Mouse (Mus musculus): ENCODE data around the gene Pou5f1. TPM values are rescaled to one million over a fixed set of nuclear protein-coding genes. Genes with fewer than 3 reads are reported as not detected.
A peak's percentile ranks its signal among the peaks of the same experiment; 100 is the strongest.

Pou5f1 gene
- polyA plus RNA-seq, 1 experiment from 2014 or later = not detected

DNA sequence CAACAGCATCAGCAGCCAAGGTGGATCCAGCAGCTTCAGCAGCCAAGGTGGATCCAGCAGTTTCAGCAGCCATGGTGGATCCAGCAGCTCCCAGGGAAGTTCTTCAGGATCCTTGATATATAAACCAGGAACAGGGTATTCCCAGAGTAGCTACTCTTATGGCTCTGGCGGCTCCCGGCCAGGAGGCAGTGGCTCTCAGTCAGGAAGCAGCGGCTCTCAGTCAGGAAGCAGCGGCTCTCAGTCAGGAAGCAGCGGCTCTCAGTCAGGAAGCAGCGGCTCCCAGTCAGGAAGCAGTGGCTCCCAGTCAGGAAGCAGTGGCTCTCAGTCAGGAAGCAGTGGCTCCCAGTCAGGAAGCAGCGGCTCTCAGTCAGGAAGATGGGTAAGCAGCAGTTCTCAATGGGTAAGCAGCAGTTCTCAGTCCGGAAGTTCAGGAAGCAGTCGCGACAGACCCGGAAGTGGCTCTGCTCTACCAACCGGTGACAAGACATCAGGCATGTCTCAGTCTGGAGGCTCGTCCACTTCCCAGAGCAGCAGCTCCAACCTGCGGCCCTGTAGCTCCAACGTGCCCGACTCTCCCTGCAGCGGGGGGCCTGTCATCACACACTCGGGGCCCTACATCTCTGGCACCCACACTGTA lies 49.1 kb downstream of the Pou5f1 start:
- no peak overlapping the region for H3K4me3 ChIP-seq (ENCODE audit: low read length)
- no peaks in the 10 kb centered on the region for H3K36me3 ChIP-seq (ENCODE audit: control insufficient read depth, insufficient read depth, low read length)
- H3K27ac ChIP-seq (ENCODE audit: low read length) = no peak overlapping the region
- H3K9me3 ChIP-seq (ENCODE audit: control insufficient read depth, low read length) = no peaks in the 10 kb centered on the region
- 91% methylated on average over 18 of the region's 18 CpGs for WGBS
- ATAC-seq = no peak
- H3K9ac ChIP-seq (ENCODE audit: low read depth, low read length) = no peak overlapping the region
- peaks cover 4% of the 10 kb centered on the region; the same call in 1 of the 2 replicates for H3K4me1 ChIP-seq (ENCODE audit: control insufficient read depth, insufficient read depth, low read length)
- no peaks in the 10 kb centered on the region for H3K27me3 ChIP-seq (replicated peaks; ENCODE audit: control insufficient read depth, insufficient read depth, low read length)
- no peak overlapping the region for H3K4me2 ChIP-seq (ENCODE audit: low read depth, low read length)

DNA sequence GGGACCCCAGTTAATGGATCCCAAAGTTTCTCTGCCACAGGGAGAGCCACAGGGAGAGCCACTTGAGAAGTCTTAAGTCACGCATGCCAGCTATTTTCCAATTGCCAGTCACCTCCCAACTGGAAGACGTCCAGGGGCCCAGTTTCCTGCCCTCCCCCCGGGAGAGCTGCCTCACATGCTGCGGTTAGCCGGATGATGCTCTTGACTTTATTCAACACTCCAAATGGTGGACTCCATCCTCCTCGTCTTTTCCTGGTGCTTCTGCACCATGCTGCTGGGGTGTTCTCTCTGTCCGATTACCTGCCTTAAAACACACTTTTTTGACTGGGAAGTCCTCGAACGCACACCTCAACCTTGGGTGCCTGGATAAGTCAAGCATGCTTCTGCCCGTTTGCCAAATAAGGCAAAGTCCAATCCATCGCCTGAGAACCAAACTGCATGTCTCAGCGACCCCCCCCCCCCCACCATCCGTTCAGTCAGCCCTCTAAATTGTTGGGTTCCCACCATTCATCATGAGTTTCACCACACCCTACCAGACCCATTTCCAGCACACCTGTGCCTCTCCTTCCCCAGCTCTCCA lies 50.5 kb downstream of the Pou5f1 start:
- Histone ChIP-seq H3K4me3 (ENCODE audit: low read length) (no peak overlapping the region), H3K4me1 (ENCODE audit: control insufficient read depth, insufficient read depth, low read length) (no peaks in the 10 kb centered on the region; the same call in 1 of the 2 replicates), H3K4me2 (ENCODE audit: low read depth, low read length) (no peak overlapping the region), H3K9me3 (ENCODE audit: control insufficient read depth, low read length) (no peaks in the 10 kb centered on the region), H3K27ac (ENCODE audit: low read length) (no peak overlapping the region), H3K9ac (ENCODE audit: low read depth, low read length) (no peak overlapping the region), H3K36me3 (ENCODE audit: control insufficient read depth, insufficient read depth, low read length) (no peaks in the 10 kb centered on the region), H3K27me3 (replicated peaks; ENCODE audit: control insufficient read depth, insufficient read depth, low read length) (no peaks in the 10 kb centered on the region)
- no peak for ATAC-seq
- WGBS = 83% methylated on average over 13 of the region's 13 CpGs

DNA sequence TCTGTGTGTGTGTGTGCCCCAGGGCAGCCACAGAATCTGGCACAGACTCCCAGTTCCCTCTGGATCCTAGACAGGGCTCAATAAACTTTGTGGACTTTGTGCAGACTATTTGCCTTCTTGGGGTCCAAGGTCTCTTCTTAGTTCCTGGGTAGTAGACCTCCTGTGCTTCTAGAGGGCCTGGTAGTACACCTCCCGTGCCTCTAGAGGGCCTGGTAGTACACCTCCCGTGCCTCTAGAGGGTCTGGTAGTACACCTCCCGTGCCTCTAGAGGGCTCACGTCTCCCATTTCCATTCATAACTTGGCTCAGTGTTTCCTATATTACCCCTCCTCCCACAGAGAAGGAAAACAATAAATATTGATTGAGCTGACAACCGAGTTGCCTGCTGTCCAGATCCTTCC lies 51.0 kb downstream of the Pou5f1 start:
- H3K4me1 ChIP-seq (ENCODE audit: control insufficient read depth, insufficient read depth, low read length) = no peaks in the 10 kb centered on the region
- WGBS = 24% methylated on average over 5 of the region's 5 CpGs
- H3K4me2 ChIP-seq (ENCODE audit: low read depth, low read length) = no peak overlapping the region
- H3K4me3 ChIP-seq (ENCODE audit: low read length) = no peak overlapping the region
- ATAC-seq = peak; percentile 92
- H3K27me3 ChIP-seq (replicated peaks; ENCODE audit: control insufficient read depth, insufficient read depth, low read length) = no peaks in the 10 kb centered on the region
- no peaks in the 10 kb centered on the region for H3K36me3 ChIP-seq (ENCODE audit: control insufficient read depth, insufficient read depth, low read length)
- H3K9me3 ChIP-seq (ENCODE audit: control insufficient read depth, low read length) = no peaks in the 10 kb centered on the region
- no peak overlapping the region for H3K9ac ChIP-seq (ENCODE audit: low read depth, low read length)
- no peak overlapping the region for H3K27ac ChIP-seq (ENCODE audit: low read length)

DNA sequence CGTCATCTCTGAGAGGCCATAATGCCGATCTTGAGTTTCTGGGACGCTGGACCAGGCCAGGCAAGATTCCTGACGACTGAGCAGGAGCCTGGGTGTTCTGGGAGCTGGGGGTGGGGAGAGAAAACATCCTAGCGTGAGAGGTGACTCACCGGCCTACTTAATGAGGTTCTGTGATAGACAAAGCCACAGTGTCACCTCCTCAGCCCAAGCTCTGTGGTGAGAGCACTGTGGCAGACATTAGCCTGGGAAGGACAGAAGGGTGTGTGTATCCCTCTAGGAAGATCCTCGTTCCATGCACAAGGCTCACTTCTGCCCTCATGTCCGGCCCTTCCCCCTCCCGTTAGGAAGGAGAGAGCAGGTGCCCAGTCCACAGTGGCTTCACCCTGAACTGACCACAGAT lies 51.5 kb downstream of the Pou5f1 start:
- peak; percentile 34 for ATAC-seq
- Histone ChIP-seq H3K36me3 (ENCODE audit: control insufficient read depth, insufficient read depth, low read length) (no peaks in the 10 kb centered on the region), H3K27ac (ENCODE audit: low read length) (no peak overlapping the region), H3K4me1 (ENCODE audit: control insufficient read depth, insufficient read depth, low read length) (no peaks in the 10 kb centered on the region), H3K4me3 (ENCODE audit: low read length) (no peak overlapping the region), H3K9me3 (ENCODE audit: control insufficient read depth, low read length) (no peaks in the 10 kb centered on the region), H3K27me3 (replicated peaks; ENCODE audit: control insufficient read depth, insufficient read depth, low read length) (no peaks in the 10 kb centered on the region), H3K9ac (ENCODE audit: low read depth, low read length) (no peak overlapping the region), H3K4me2 (ENCODE audit: low read depth, low read length) (no peak overlapping the region)
- WGBS = 58% methylated on average over 9 of the region's 9 CpGs

DNA sequence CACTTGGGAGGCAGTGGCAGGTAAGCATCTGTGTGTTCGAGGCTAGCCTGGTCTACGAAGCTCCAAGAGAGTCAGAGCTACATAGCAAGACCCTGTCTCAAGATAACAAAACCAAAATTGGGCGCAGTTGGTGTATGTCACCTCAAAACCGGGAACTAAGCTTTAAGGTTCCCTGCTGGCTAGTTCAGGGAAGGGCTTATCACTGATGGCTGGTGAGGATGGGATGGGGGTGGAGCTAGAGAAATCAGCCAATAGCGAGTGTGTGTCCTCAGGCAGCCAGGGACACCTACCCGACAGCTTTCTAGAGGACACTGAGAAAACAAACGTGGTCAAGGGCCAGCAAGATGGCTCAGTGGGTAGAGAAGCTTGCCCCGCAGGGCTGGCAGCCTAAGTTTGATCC lies 52.4 kb downstream of the Pou5f1 start:
- Histone ChIP-seq H3K27ac (ENCODE audit: low read length) (no peak overlapping the region), H3K4me1 (ENCODE audit: control insufficient read depth, insufficient read depth, low read length) (no peaks in the 10 kb centered on the region), H3K27me3 (replicated peaks; ENCODE audit: control insufficient read depth, insufficient read depth, low read length) (no peaks in the 10 kb centered on the region), H3K9ac (ENCODE audit: low read depth, low read length) (no peak overlapping the region), H3K9me3 (ENCODE audit: control insufficient read depth, low read length) (no peaks in the 10 kb centered on the region), H3K4me3 (ENCODE audit: low read length) (no peak overlapping the region), H3K36me3 (ENCODE audit: control insufficient read depth, insufficient read depth, low read length) (no peaks in the 10 kb centered on the region), H3K4me2 (ENCODE audit: low read depth, low read length) (no peak overlapping the region)
- 64% methylated on average over 8 of the region's 8 CpGs for WGBS
- ATAC-seq = no peak

Other genes starting within 250 kb of the Pou5f1 start
- gene H2-D1, start 243.3 kb upstream of the Pou5f1 start, polyA plus RNA-seq (2015; fragmentation: Nextera tagmentation; extraction: Ambion mirVana) = 238 and 255 TPM in 2 replicates
- 8.8 and 12.8 TPM in 2 replicates for gene H2-Q1, start 185.6 kb upstream of the Pou5f1 start, polyA plus RNA-seq (2015; fragmentation: Nextera tagmentation; extraction: Ambion mirVana)
- 136 and 184 TPM in 2 replicates for gene H2-Q2, start 163.8 kb upstream of the Pou5f1 start, polyA plus RNA-seq (2015; fragmentation: Nextera tagmentation; extraction: Ambion mirVana)
- gene H2-Q4, start 126.4 kb upstream of the Pou5f1 start, polyA plus RNA-seq (2015; fragmentation: Nextera tagmentation; extraction: Ambion mirVana) = 4.8 and 5.1 TPM in 2 replicates
- gene H2-Q6, start 81.2 kb upstream of the Pou5f1 start, polyA plus RNA-seq (2015; fragmentation: Nextera tagmentation; extraction: Ambion mirVana) = 2.0 and 2.2 TPM in 2 replicates
- gene H2-Q7, start 66.9 kb upstream of the Pou5f1 start, polyA plus RNA-seq (2015; fragmentation: Nextera tagmentation; extraction: Ambion mirVana) = 5.9 and 7.3 TPM in 2 replicates
- gene H2-Q10, start 35.9 kb upstream of the Pou5f1 start, polyA plus RNA-seq (2015; fragmentation: Nextera tagmentation; extraction: Ambion mirVana) = 80.2 and 93.1 TPM in 2 replicates
- gene Tcf19, start 10.8 kb downstream of the Pou5f1 start, polyA plus RNA-seq (2015; fragmentation: Nextera tagmentation; extraction: Ambion mirVana) = 57.7 and 68.3 TPM in 2 replicates
- 12.5 and 15.7 TPM in 2 replicates for gene Cchcr1, start 11.1 kb downstream of the Pou5f1 start, polyA plus RNA-seq (2015; fragmentation: Nextera tagmentation; extraction: Ambion mirVana)
- 0.66 and 0.81 TPM in 2 replicates for gene Psors1c2, start 27.2 kb downstream of the Pou5f1 start, polyA plus RNA-seq (2015; fragmentation: Nextera tagmentation; extraction: Ambion mirVana)
- 0.10 TPM in 2 replicates for gene Cdsn, start 46.1 kb downstream of the Pou5f1 start, polyA plus RNA-seq (2015; fragmentation: Nextera tagmentation; extraction: Ambion mirVana)
- gene 2300002M23Rik, start 61.4 kb downstream of the Pou5f1 start, polyA plus RNA-seq (2015; fragmentation: Nextera tagmentation; extraction: Ambion mirVana) = not detected in 2 replicates
- gene Sfta2, start 95.5 kb downstream of the Pou5f1 start, polyA plus RNA-seq (2015; fragmentation: Nextera tagmentation; extraction: Ambion mirVana) = 1.2 and 3.3 TPM in 2 replicates
- not detected in 2 replicates for gene Gm9573, start 120.6 kb downstream of the Pou5f1 start, polyA plus RNA-seq (2015; fragmentation: Nextera tagmentation; extraction: Ambion mirVana)
- gene Mucl3, start 137.7 kb downstream of the Pou5f1 start, polyA plus RNA-seq (2015; fragmentation: Nextera tagmentation; extraction: Ambion mirVana) = 0.20 and 0.21 TPM in 2 replicates
- gene Vars2, start 161.6 kb downstream of the Pou5f1 start, polyA plus RNA-seq (2015; fragmentation: Nextera tagmentation; extraction: Ambion mirVana) = 19.3 and 22.8 TPM in 2 replicates
- gene Gtf2h4, start 167.7 kb downstream of the Pou5f1 start, polyA plus RNA-seq (2015; fragmentation: Nextera tagmentation; extraction: Ambion mirVana) = 41.9 and 45.1 TPM in 2 replicates
- gene Ddr1, start 198.6 kb downstream of the Pou5f1 start, polyA plus RNA-seq (2015; fragmentation: Nextera tagmentation; extraction: Ambion mirVana) = 54.1 and 57.1 TPM in 2 replicates

Measured in intestine, embryonic 16.5 days (tissue).